27 mouse cellular contexts compared by ENCODE assay signal in genomic region chr8:77816217-77816616, GRCm38 (mm10).
A peak's percentile ranks its signal among the peaks of the same experiment; 100 is the strongest.
DNase-seq lines count a peak whose midpoint lies in the region; ATAC-seq and TF ChIP-seq lines count a peak whose summit lies in the region.
"Had no signal": no experiment of that assay in that cellular context is flagged by ENCODE, and none has a peak within 500 bp of the region (broad histone marks: within the 10 kb centered on the region; RNA-seq: fewer than 3 reads in every experiment).

No protein-coding gene starts in this region.

- ATAC-seq in kidney, embryonic 14.5 days (ENCODE audit: low FRiP score, low TSS enrichment) = no peak
- ATAC-seq in lung, embryonic 15.5 days (ENCODE audit: borderline replicate concordance, extremely low read depth, low FRiP score, low TSS enrichment) = no peak
- no peak; the same call in 1 of the 2 replicates for ATAC-seq in embryonic facial prominence, embryonic 15.5 days (ENCODE audit: insufficient number of reproducible peaks, low FRiP score, low TSS enrichment, low read depth)
- peak; percentile 55; the same call in 1 of the 2 replicates for ATAC-seq in limb, embryonic 14.5 days (ENCODE audit: low FRiP score, low read depth)
- ATAC-seq: forebrain, postnatal 0 days; intestine, embryonic 16.5 days; midbrain, embryonic 13.5 days; Patski had no signal

- peak overlapping the region; percentile 27; the same call in 1 of the 2 replicates for H3K4me2 ChIP-seq in kidney, embryonic 14.5 days (replicated peaks; ENCODE audit: low read depth, low read length)
- no peak overlapping the region for H3K4me2 ChIP-seq in lung, embryonic 15.5 days
- H3K4me2 ChIP-seq in embryonic facial prominence, embryonic 15.5 days (replicated peaks) = no peak overlapping the region
- peak overlapping the region; percentile 37 for H3K4me2 ChIP-seq in limb, embryonic 14.5 days (replicated peaks; ENCODE audit: low read depth, low read length, severe bottlenecking)
- H3K4me2 ChIP-seq: embryonic facial prominence, embryonic 12.5 days; forebrain, embryonic 12.5 days; heart, embryonic 12.5 days; hindbrain, embryonic 13.5 days; liver, embryonic 15.5 days; midbrain, embryonic 13.5 days; stomach, embryonic 15.5 days had no signal

- no peak for DNase-seq in kidney, adult 8-10 months
- no peak for DNase-seq in lung, postnatal 36 days
- peak; percentile 28 for DNase-seq in limb, embryonic 14.5 days (ENCODE audit: low spot score)
- DNase-seq in adrenal gland, postnatal 10 days = no peak
- DNase-seq: adrenal gland, postnatal 14 days; cerebellum, adult 11 months; cerebellum, adult 9-10 months; cerebellum, postnatal 36 days; forebrain, postnatal 0 days; gastrocnemius, postnatal 10 days; heart, adult 18-20 months; heart, postnatal 4 days; kidney, postnatal 25 days; right cerebral cortex, postnatal 14 days had no signal

- no peak for TF ChIP-seq POLR2A in limb, embryonic 14.5 days (IDR thresholded peaks at IDR 0.05; ENCODE audit: borderline replicate concordance, extremely low read depth, insufficient read depth, insufficient read length)

- peak overlapping the region; percentile 89; the same call in 1 of the 2 replicates for H3K27ac ChIP-seq in kidney, embryonic 14.5 days (ENCODE audit: low read depth, low read length)
- peak overlapping the region; percentile 90 for H3K27ac ChIP-seq in lung, embryonic 15.5 days
- H3K27ac ChIP-seq in embryonic facial prominence, embryonic 15.5 days (replicated peaks) = peak overlapping the region; percentile 72
- peak overlapping the region; percentile 59; the same call in 1 of the 2 replicates for H3K27ac ChIP-seq in limb, embryonic 14.5 days (replicated peaks; ENCODE audit: low read depth, low read length)
- H3K27ac ChIP-seq: embryonic facial prominence, embryonic 12.5 days; forebrain, embryonic 12.5 days; hindbrain, embryonic 13.5 days; liver, embryonic 15.5 days; macrophage; midbrain, embryonic 13.5 days; stomach, embryonic 15.5 days had no signal

- no peaks in the 10 kb centered on the region for H3K27me3 ChIP-seq in kidney, embryonic 14.5 days (ENCODE audit: control insufficient read depth, insufficient read depth, low read length)
- no peaks in the 10 kb centered on the region for H3K27me3 ChIP-seq in lung, embryonic 15.5 days
- no peaks in the 10 kb centered on the region for H3K27me3 ChIP-seq in embryonic facial prominence, embryonic 15.5 days
- H3K27me3 ChIP-seq in limb, embryonic 14.5 days (ENCODE audit: control insufficient read depth, insufficient read depth, low read length) = no peaks in the 10 kb centered on the region
- H3K27me3 ChIP-seq: embryonic facial prominence, embryonic 12.5 days; forebrain, embryonic 12.5 days; heart, embryonic 12.5 days; hindbrain, embryonic 13.5 days; liver, embryonic 15.5 days; midbrain, embryonic 13.5 days; stomach, embryonic 15.5 days had no signal

- peaks cover 23% of the 10 kb centered on the region for H3K4me1 ChIP-seq in kidney, embryonic 14.5 days (ENCODE audit: control insufficient read depth, insufficient read depth, low read length)
- H3K4me1 ChIP-seq in lung, embryonic 15.5 days = peaks cover 18% of the 10 kb centered on the region
- H3K4me1 ChIP-seq in embryonic facial prominence, embryonic 15.5 days = peaks cover 20% of the 10 kb centered on the region
- H3K4me1 ChIP-seq in limb, embryonic 14.5 days (ENCODE audit: control insufficient read depth, insufficient read depth, low read length) = peaks cover 17% of the 10 kb centered on the region
- H3K4me1 ChIP-seq: heart, embryonic 12.5 days; hindbrain, embryonic 13.5 days; liver, embryonic 15.5 days; midbrain, embryonic 13.5 days had no signal

- H3K9me3 ChIP-seq in kidney, embryonic 14.5 days (ENCODE audit: control insufficient read depth, low read length) = no peaks in the 10 kb centered on the region
- no peaks in the 10 kb centered on the region for H3K9me3 ChIP-seq in lung, embryonic 15.5 days
- no peaks in the 10 kb centered on the region for H3K9me3 ChIP-seq in embryonic facial prominence, embryonic 15.5 days (replicated peaks)
- H3K9me3 ChIP-seq in limb, embryonic 14.5 days (ENCODE audit: control insufficient read depth, low read length) = no peaks in the 10 kb centered on the region
- H3K9me3 ChIP-seq: embryonic facial prominence, embryonic 12.5 days; forebrain, embryonic 12.5 days; heart, embryonic 12.5 days; hindbrain, embryonic 13.5 days; liver, embryonic 15.5 days; midbrain, embryonic 13.5 days; stomach, embryonic 15.5 days had no signal

- WGBS in kidney, embryonic 14.5 days = 45% methylated on average over 4 of the region's 4 CpGs
- WGBS in lung, embryonic 15.5 days = 50% methylated on average over 4 of the region's 4 CpGs
- 47% methylated on average over 4 of the region's 4 CpGs for WGBS in embryonic facial prominence, embryonic 15.5 days
- 28% methylated on average over 4 of the region's 4 CpGs for WGBS in limb, embryonic 14.5 days

- H3K9ac ChIP-seq in kidney, embryonic 14.5 days (ENCODE audit: low read depth, low read length) = no peak overlapping the region
- no peak overlapping the region for H3K9ac ChIP-seq in lung, embryonic 15.5 days
- H3K9ac ChIP-seq in embryonic facial prominence, embryonic 15.5 days = no peak overlapping the region
- no peak overlapping the region for H3K9ac ChIP-seq in limb, embryonic 14.5 days (ENCODE audit: low read depth, low read length, severe bottlenecking)
- H3K9ac ChIP-seq: embryonic facial prominence, embryonic 12.5 days; forebrain, embryonic 12.5 days; forebrain, postnatal 0 days; heart, embryonic 12.5 days; hindbrain, embryonic 13.5 days; liver, embryonic 15.5 days; midbrain, embryonic 13.5 days; stomach, embryonic 15.5 days had no signal

- no peak overlapping the region for H3K4me3 ChIP-seq in kidney, embryonic 14.5 days (ENCODE audit: low read length)
- H3K4me3 ChIP-seq in lung, embryonic 15.5 days = no peak overlapping the region
- H3K4me3 ChIP-seq in embryonic facial prominence, embryonic 15.5 days (replicated peaks) = no peak overlapping the region
- no peak overlapping the region for H3K4me3 ChIP-seq in limb, embryonic 14.5 days (replicated peaks; ENCODE audit: low read length)
- H3K4me3 ChIP-seq: embryonic facial prominence, embryonic 12.5 days; forebrain, embryonic 12.5 days; heart, embryonic 12.5 days; hindbrain, embryonic 13.5 days; liver, embryonic 15.5 days; midbrain, embryonic 13.5 days; stomach, embryonic 15.5 days had no signal

- no peaks in the 10 kb centered on the region for H3K36me3 ChIP-seq in kidney, embryonic 14.5 days (ENCODE audit: control insufficient read depth, insufficient read depth, low read length)
- H3K36me3 ChIP-seq in lung, embryonic 15.5 days = no peaks in the 10 kb centered on the region
- H3K36me3 ChIP-seq in embryonic facial prominence, embryonic 15.5 days = no peaks in the 10 kb centered on the region
- H3K36me3 ChIP-seq in limb, embryonic 14.5 days (ENCODE audit: control insufficient read depth, insufficient read depth, low read length) = no peaks in the 10 kb centered on the region
- H3K36me3 ChIP-seq: embryonic facial prominence, embryonic 12.5 days; forebrain, embryonic 12.5 days; heart, embryonic 12.5 days; hindbrain, embryonic 13.5 days; liver, embryonic 15.5 days; midbrain, embryonic 13.5 days; stomach, embryonic 15.5 days had no signal

Comparison
In these comparisons a context has a peak if more than half of its experiments do, and no peak if none do; other contexts are left out.
1. H3K4me2 ChIP-seq: peak in kidney, embryonic 14.5 days (single experiment) and limb, embryonic 14.5 days (single experiment); none in lung, embryonic 15.5 days (single experiment) and embryonic facial prominence, embryonic 15.5 days (single experiment).
2. Peak in every context shown above with its lines, with median percentiles within 50 percentile points of each other: H3K27ac ChIP-seq.